Comparison of ENCODE assay signal across 17 mouse cellular contexts in the genomic region with DNA sequence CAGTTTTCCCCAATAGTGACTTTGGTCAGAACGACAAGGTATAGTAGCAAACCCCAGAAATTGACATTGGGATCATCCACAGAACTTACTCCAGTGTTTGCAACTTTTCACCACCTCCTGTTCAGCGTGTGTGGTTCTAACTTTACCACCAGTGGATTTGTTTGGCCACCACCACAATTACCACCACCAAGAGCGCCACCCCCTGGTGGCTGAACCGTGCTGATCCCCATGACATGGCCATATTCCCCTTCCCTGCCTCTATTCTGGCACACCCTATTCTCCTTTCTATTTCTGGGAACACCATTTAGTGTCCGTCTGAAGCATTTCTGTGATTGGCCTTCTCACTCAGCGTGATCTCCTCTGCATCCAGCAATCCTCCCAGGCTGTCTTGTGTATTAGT. TPM values are rescaled to one million over a fixed set of nuclear protein-coding genes. Genes with fewer than 3 reads are reported as not detected.
DNase-seq lines count a peak whose midpoint lies in the region; ATAC-seq and TF ChIP-seq lines count a peak whose summit lies in the region.
"Had no signal": no experiment of that assay in that cellular context is flagged by ENCODE, and none has a peak within 500 bp of the region (broad histone marks: within the 10 kb centered on the region; RNA-seq: fewer than 3 reads in every experiment).

No protein-coding gene starts in this region.

- H3K4me1 ChIP-seq in heart, postnatal 0 days (ENCODE audit: control insufficient read depth, insufficient read depth) = no peaks in the 10 kb centered on the region
- H3K4me1 ChIP-seq in lung, embryonic 14.5 days (ENCODE audit: insufficient read depth) = no peaks in the 10 kb centered on the region
- peaks cover 0 to 4% of the 10 kb centered on the region in 2 experiments; a peak in 1 of 4 replicates for H3K4me1 ChIP-seq in CH12.LX (ENCODE audit: control insufficient read depth in 1 of 2, insufficient read depth in 2 of 2)
- H3K4me1 ChIP-seq: limb, embryonic 13.5 days had no signal

- 55% methylated on average over 6 of the region's 6 CpGs for WGBS in heart, postnatal 0 days
- 54% methylated on average over 6 of the region's 6 CpGs for WGBS in lung, embryonic 14.5 days

- no peaks in the 10 kb centered on the region for H3K79me2 ChIP-seq in CH12.LX (replicated peaks; ENCODE audit: control insufficient read depth, extremely low read depth, insufficient read depth, poor library complexity, severe bottlenecking)

- peak; percentile 31 for TF ChIP-seq RAD21 in CH12.LX (IDR thresholded peaks at IDR 0.05; ENCODE audit: low read depth, low read length)

- no peak overlapping the region for H3K27ac ChIP-seq in heart, postnatal 0 days (ENCODE audit: low read depth)
- H3K27ac ChIP-seq in lung, embryonic 14.5 days (ENCODE audit: low read depth) = no peak overlapping the region
- no peak overlapping the region for H3K27ac ChIP-seq in CH12.LX (ENCODE audit: insufficient read depth, low read depth)
- H3K27ac ChIP-seq: left cerebral cortex, adult 2 months; limb, embryonic 13.5 days; neural tube, embryonic 13.5 days had no signal

- no peak overlapping the region for H3K9ac ChIP-seq in heart, postnatal 0 days (replicated peaks; ENCODE audit: low read depth, low read length)
- H3K9ac ChIP-seq in lung, embryonic 14.5 days = no peak overlapping the region
- no peak overlapping the region for H3K9ac ChIP-seq in CH12.LX (ENCODE audit: insufficient read depth, low read depth)
- H3K9ac ChIP-seq: limb, embryonic 13.5 days; neural tube, embryonic 13.5 days had no signal

- TF ChIP-seq POLR2A in CH12.LX (IDR thresholded peaks at IDR 0.05; ENCODE audit: low read depth, low read length) = no peak

- dilution Hi-C loops in CH12.LX (cut with MboI; ENCODE audit: extremely low pct_ligation_motif_present, extremely low pct_unique_long_range_greater_than_20kb, low sequenced_read_pairs) = no loop called here

- TF ChIP-seq EP300 in heart, postnatal 0 days (IDR thresholded peaks at IDR 0.05; ENCODE audit: low read depth) = no peak
- TF ChIP-seq EP300 in CH12.LX (IDR thresholded peaks at IDR 0.05; ENCODE audit: low read length) = no peak

- no peak for ATAC-seq in heart, postnatal 0 days (ENCODE audit: insufficient read depth, low read depth)
- no peak; the same call in none of the 2 replicates for ATAC-seq in lung, embryonic 14.5 days (ENCODE audit: insufficient read depth)
- ATAC-seq: forebrain, embryonic 14.5 days had no signal

- intact Hi-C loops in heart, postnatal 14 days (cut with DNase I) = no loop called here

- no peak for DNase-seq in heart, postnatal 0 days (ENCODE audit: low spot score)
- no peak for DNase-seq in heart, postnatal 14 days
- no peak for DNase-seq in lung, embryonic 14.5 days
- DNase-seq in lung, postnatal 36 days = no peak
- no peak for DNase-seq in CH12.LX (ENCODE audit: extremely low read depth)
- peak; percentile 32 for DNase-seq in induced T-regulatory cell, adult 2 months (ENCODE audit: low read depth)
- DNase-seq in heart, postnatal 4 days = no peak
- DNase-seq: cerebellum, adult 8-10 months; heart, postnatal 36 days; lung, postnatal 4 days; midbrain, embryonic 14.5 days had no signal

- no peak overlapping the region for H3K4me2 ChIP-seq in heart, postnatal 0 days (ENCODE audit: low read depth, low read length)
- H3K4me2 ChIP-seq in lung, embryonic 14.5 days = no peak overlapping the region
- H3K4me2 ChIP-seq in CH12.LX (ENCODE audit: insufficient read depth, low read depth, poor library complexity, severe bottlenecking) = no peak overlapping the region
- H3K4me2 ChIP-seq: limb, embryonic 13.5 days; neural tube, embryonic 13.5 days had no signal

- TF ChIP-seq CTCF in heart, postnatal 0 days (IDR thresholded peaks at IDR 0.05; ENCODE audit: low read depth) = peak; percentile 20; the same call in 1 of the 2 replicates
- peak; percentile 50 for TF ChIP-seq CTCF in lung, embryonic 14.5 days (IDR thresholded peaks at IDR 0.05; ENCODE audit: low read depth)
- peak; percentile 7 to 62; a peak in 2 of 4 replicates for TF ChIP-seq CTCF in CH12.LX (conservative IDR thresholded peaks at IDR 0.05 in 1 of 2, IDR thresholded peaks at IDR 0.05 in 1 of 2; ENCODE audit: low read depth in 2 of 2, low read length in 2 of 2)

- no peaks in the 10 kb centered on the region for H3K9me3 ChIP-seq in heart, postnatal 0 days (replicated peaks; ENCODE audit: control insufficient read depth, low read length)
- no peaks in the 10 kb centered on the region for H3K9me3 ChIP-seq in lung, embryonic 14.5 days (ENCODE audit: low read depth, low read length)
- no peaks in the 10 kb centered on the region for H3K9me3 ChIP-seq in CH12.LX (replicated peaks; ENCODE audit: low read length)
- H3K9me3 ChIP-seq: limb, embryonic 13.5 days; neural tube, embryonic 13.5 days had no signal

- no peaks in the 10 kb centered on the region for H3K27me3 ChIP-seq in heart, postnatal 0 days (ENCODE audit: control insufficient read depth, insufficient read depth, low read length)
- H3K27me3 ChIP-seq in lung, embryonic 14.5 days (ENCODE audit: insufficient read depth, low read length) = no peaks in the 10 kb centered on the region
- H3K27me3 ChIP-seq in CH12.LX (replicated peaks) = peaks cover 33% of the 10 kb centered on the region
- H3K27me3 ChIP-seq: limb, embryonic 13.5 days; neural tube, embryonic 13.5 days had no signal

- in situ Hi-C loops in CH12.LX (cut with MboI; ENCODE audit: low pct_ligation_motif_present, low pct_unique_long_range_greater_than_20kb, low sequenced_read_pairs) = loop anchor here (5.0 kb wide), 1 partner anchor 52 kb away; no protein-coding TSS in a partner anchor

- H3K4me3 ChIP-seq in heart, postnatal 0 days (ENCODE audit: low read depth, low read length) = no peak overlapping the region
- no peak overlapping the region for H3K4me3 ChIP-seq in lung, embryonic 14.5 days (ENCODE audit: low read depth, low read length)
- H3K4me3 ChIP-seq in CH12.LX (replicated peaks in 1 of 3; ENCODE audit: low read depth in 2 of 3, low read length in 2 of 3, poor library complexity in 1 of 3) = no peak overlapping the region
- H3K4me3 ChIP-seq: left cerebral cortex, adult 2 months; limb, embryonic 13.5 days; neural tube, embryonic 13.5 days had no signal

- no peaks in the 10 kb centered on the region for H3K36me3 ChIP-seq in heart, postnatal 0 days (replicated peaks; ENCODE audit: control insufficient read depth, insufficient read depth, low read length)
- H3K36me3 ChIP-seq in lung, embryonic 14.5 days (ENCODE audit: insufficient read depth) = no peaks in the 10 kb centered on the region
- no peaks in the 10 kb centered on the region for H3K36me3 ChIP-seq in CH12.LX (replicated peaks in 1 of 2; ENCODE audit: control insufficient read depth in 1 of 2, insufficient read depth in 1 of 2, low read length in 1 of 2)
- H3K36me3 ChIP-seq: limb, embryonic 13.5 days; neural tube, embryonic 13.5 days had no signal

TF ChIP-seq in CH12.LX, 34 proteins besides CTCF, POLR2A, EP300 and RAD21:
- peak; percentile 61 for TF ChIP-seq SMC3 (IDR thresholded peaks at IDR 0.05; ENCODE audit: low read depth, low read length)
- no peak for TF ChIP-seq ZNF384 (IDR thresholded peaks at IDR 0.05; ENCODE audit: low read depth, low read length)

RNA-seq across cellular contexts. Expression of gene Slc6a13, which starts 19.1 kb away (rescaled TPM):
- 3.8 and 7.3 TPM in 2 replicates for total RNA-seq in heart, postnatal 0 days (2014; rRNA removed; ENCODE audit: low replicate concordance)
- polyA plus RNA-seq in heart, postnatal 0 days (2015; fragmentation: Nextera tagmentation; extraction: Ambion mirVana) = 7.8 TPM in 2 replicates
- total RNA-seq in heart, postnatal 14 days (2021) = 1 to 10 TPM in 1 of 2 experiments, under 1 TPM in 1; 0.19 to 1.3 TPM
- polyA plus RNA-seq in lung, embryonic 14.5 days (2014; fragmentation: Nextera tagmentation; extraction: Ambion mirVana) = 0.92 and 0.96 TPM in 2 replicates
- total RNA-seq in CH12.LX (2012; rRNA removed) (9.6 and 12.3 TPM in 2 replicates), CH12.LX (2014; rRNA removed) (12.7 and 15.4 TPM in 2 replicates)
- polyA plus RNA-seq in CH12.LX (2012; ENCODE audit: insufficient read length, low read depth) = 17.4 and 21.5 TPM in 2 replicates
- 1 to 10 TPM; 3.7 to 4.7 TPM for total RNA-seq in heart, postnatal 4 days (2021)

RNA-seq across cellular contexts. Expression of gene Slc6a12, which starts 23.8 kb away (rescaled TPM):
- not detected in 2 replicates for total RNA-seq in heart, postnatal 0 days (2014; rRNA removed; ENCODE audit: low replicate concordance)
- polyA plus RNA-seq in heart, postnatal 0 days (2015; fragmentation: Nextera tagmentation; extraction: Ambion mirVana) = 0.22 TPM in 1 of 2 replicates, not detected in the other
- not detected for total RNA-seq in heart, postnatal 14 days (2021)
- not detected in 2 replicates for polyA plus RNA-seq in lung, embryonic 14.5 days (2014; fragmentation: Nextera tagmentation; extraction: Ambion mirVana)
- total RNA-seq in CH12.LX (2012; rRNA removed) (0.50 and 0.55 TPM in 2 replicates), CH12.LX (2014; rRNA removed) (2.5 and 3.7 TPM in 2 replicates)
- polyA plus RNA-seq in CH12.LX (2012; ENCODE audit: insufficient read length, low read depth) = 2.5 and 2.8 TPM in 2 replicates
- under 1 TPM; 0.27 to 0.29 TPM for total RNA-seq in heart, postnatal 4 days (2021)
- total RNA-seq: heart, adult 8-10 months; heart, postnatal 36 days had no signal
- polyA plus RNA-seq: intestine, embryonic 14.5 days; limb, embryonic 13.5 days had no signal
